Mouse (Mus musculus) lung, embryonic 16.5 days (tissue): ENCODE results near the gene Nr2f1. TPM values are rescaled to one million over a fixed set of nuclear protein-coding genes. Genes with fewer than 3 reads are reported as not detected.

Experiments
- ATAC-seq: fragments of 200-750 bp; cut with Nextera tagmentation; 2 replicates; pipeline ENCODE4 v1.8.0; 2017; ENCODE audit warnings: low read depth, mild to moderate bottlenecking, moderate library complexity
- H3K27ac ChIP-seq: fragments of 300-500 bp; sonication (generic); 2 replicates; pipeline ENCODE4 v1.5.1; 2014; ENCODE audit warnings: mild to moderate bottlenecking, control low read depth, low read length
- H3K27me3 ChIP-seq: fragments of 300-500 bp; sonication (generic); 2 replicates; pipeline ENCODE4 v1.6.1; 2014; ENCODE audit warnings: low read depth, low read length, mixed read lengths; ENCODE audit not compliant: control insufficient read depth, insufficient read depth
- H3K36me3 ChIP-seq: fragments of 300-500 bp; sonication (generic); 2 replicates; pipeline ENCODE4 v1.6.1; 2014; ENCODE audit warnings: low read length; ENCODE audit not compliant: control insufficient read depth, insufficient read depth
- H3K4me1 ChIP-seq: fragments of 300-500 bp; sonication (generic); replicated peaks from 2 replicates; pipeline ENCODE4 v1.6.1; 2014; ENCODE audit warnings: low read length, mixed read lengths; ENCODE audit not compliant: control insufficient read depth, insufficient read depth
- H3K4me2 ChIP-seq: fragments of 300-500 bp; sonication (generic); 2 replicates; pipeline ENCODE4 v1.6.1; 2014; ENCODE audit warnings: low read depth, low read length, control low read depth
- H3K4me3 ChIP-seq: fragments of 300-500 bp; sonication (generic); 2 replicates; pipeline ENCODE4 v1.5.1; 2014; ENCODE audit warnings: mild to moderate bottlenecking, low read length, control low read depth
- H3K9ac ChIP-seq: fragments of 300-500 bp; sonication (generic); 2 replicates; pipeline ENCODE4 v1.6.1; 2014; ENCODE audit warnings: low read length, control low read depth
- H3K9me3 ChIP-seq: fragments of 300-500 bp; sonication (generic); 2 replicates; pipeline ENCODE4 v1.6.1; 2016; ENCODE audit warnings: low read length; ENCODE audit not compliant: control insufficient read depth
- WGBS: fragments of 180-500 bp; shearing (Covaris S2); extraction: QIAGEN DNeasy Blood & Tissue Kit; methylation state at CpG from one replicate; pipeline ENCODE4 v1.1.7; 2014; 5-methylcytosine and 5-hydroxymethylcytosine counted together
- polyA plus RNA-seq: library from polyadenylated mRNA; unstranded; fragments of >200 nt; fragmentation: Nextera tagmentation; extraction: Ambion mirVana; gene quantifications from 2 replicates; pipeline ENCODE4 v1.2.1, GENCODE M21; 2015

Nr2f1 gene
- polyA plus RNA-seq, 1 experiment from 2014 or later = 3.7 TPM

DNA sequence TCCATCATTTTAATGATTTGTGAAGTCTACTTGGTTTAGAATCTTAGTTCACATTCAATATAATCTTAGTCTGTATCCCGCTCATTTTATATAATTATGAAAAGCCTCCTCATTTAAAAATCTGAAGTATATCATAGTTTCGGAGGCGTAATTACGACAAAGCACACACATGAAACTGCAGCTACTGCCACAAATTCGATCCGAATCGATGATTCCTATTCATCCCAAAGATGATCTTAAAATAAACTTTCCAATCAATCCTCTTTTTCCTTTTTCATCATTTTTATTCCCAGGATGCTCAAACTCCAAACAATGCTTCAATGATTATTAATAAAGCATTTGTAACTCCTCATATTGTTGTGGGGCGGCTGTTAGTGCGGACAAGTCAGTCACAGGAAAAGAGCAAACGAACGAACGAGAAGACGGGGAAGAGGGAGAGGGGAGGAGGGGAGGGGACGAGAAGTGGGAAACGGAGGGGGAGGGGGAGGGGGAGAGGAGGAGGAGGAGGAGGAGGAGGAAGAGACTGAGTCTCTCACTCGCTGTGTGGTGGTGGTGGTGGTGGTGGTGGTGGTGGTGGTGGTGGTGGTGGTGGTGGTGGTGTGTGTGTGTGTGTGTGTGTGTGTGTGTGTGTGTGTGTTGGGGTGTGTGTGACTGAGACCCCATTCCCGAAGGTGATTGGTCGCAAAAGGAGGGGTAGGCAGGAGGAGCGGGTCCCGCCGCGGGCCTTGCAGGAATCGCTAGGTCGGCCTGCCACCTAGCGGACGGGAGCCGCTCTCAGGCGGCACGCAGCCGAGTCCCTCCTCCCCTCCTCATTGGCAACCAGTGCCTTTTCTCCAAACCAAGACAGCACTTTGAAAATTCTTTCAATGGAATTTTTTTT is 1.7 kb upstream of the Nr2f1 start:
- Histone ChIP-seq H3K4me3 (peak overlapping the region; percentile 60), H3K27me3 (peaks cover 29% of the 10 kb centered on the region), H3K9me3 (no peaks in the 10 kb centered on the region), H3K4me1 (peaks cover 3% of the 10 kb centered on the region), H3K4me2 (peak overlapping the region; percentile 82), H3K9ac (no peak overlapping the region; the same call in 1 of the 2 replicates), H3K36me3 (no peaks in the 10 kb centered on the region), H3K27ac (no peak overlapping the region; the same call in 1 of the 2 replicates)
- ATAC-seq = peak; percentile 70
- WGBS = under 1% methylated on average over 26 of the region's 30 CpGs

GRCm38 (mm10) chr13:78200407-78200806 is 850 bp upstream of the Nr2f1 start:
- WGBS = 0% methylated on average over 9 of the region's 9 CpGs
- no peak overlapping the region for H3K9ac ChIP-seq

GRCm38 (mm10) chr13:78198871-78199641 is 501 bp downstream of the Nr2f1 start:
- Histone ChIP-seq H3K4me3 (peak overlapping the region; percentile 77), H3K36me3 (no peaks in the 10 kb centered on the region), H3K4me1 (peaks cover 14% of the 10 kb centered on the region), H3K9me3 (no peaks in the 10 kb centered on the region), H3K27ac (peak overlapping the region; percentile 94), H3K9ac (peak overlapping the region; percentile 89), H3K4me2 (peak overlapping the region; percentile 83), H3K27me3 (peaks cover 36% of the 10 kb centered on the region)
- 0% methylated on average over 68 of the region's 92 CpGs for WGBS
- peak; percentile 39 for ATAC-seq

More at GRCm38 (mm10) chr13:78200407-78200806, 850 bp upstream of the Nr2f1 start:
- H3K9me3 ChIP-seq = no peaks in the 10 kb centered on the region
- peak overlapping the region; percentile 83 for H3K4me2 ChIP-seq
- H3K36me3 ChIP-seq = no peaks in the 10 kb centered on the region
- H3K4me3 ChIP-seq = peak overlapping the region; percentile 45
- H3K27ac ChIP-seq = peak overlapping the region; percentile 59; the same call in 1 of the 2 replicates
- peak; percentile 23 for ATAC-seq
- H3K4me1 ChIP-seq = peaks cover 5% of the 10 kb centered on the region
- H3K27me3 ChIP-seq = peaks cover 31% of the 10 kb centered on the region

DNA sequence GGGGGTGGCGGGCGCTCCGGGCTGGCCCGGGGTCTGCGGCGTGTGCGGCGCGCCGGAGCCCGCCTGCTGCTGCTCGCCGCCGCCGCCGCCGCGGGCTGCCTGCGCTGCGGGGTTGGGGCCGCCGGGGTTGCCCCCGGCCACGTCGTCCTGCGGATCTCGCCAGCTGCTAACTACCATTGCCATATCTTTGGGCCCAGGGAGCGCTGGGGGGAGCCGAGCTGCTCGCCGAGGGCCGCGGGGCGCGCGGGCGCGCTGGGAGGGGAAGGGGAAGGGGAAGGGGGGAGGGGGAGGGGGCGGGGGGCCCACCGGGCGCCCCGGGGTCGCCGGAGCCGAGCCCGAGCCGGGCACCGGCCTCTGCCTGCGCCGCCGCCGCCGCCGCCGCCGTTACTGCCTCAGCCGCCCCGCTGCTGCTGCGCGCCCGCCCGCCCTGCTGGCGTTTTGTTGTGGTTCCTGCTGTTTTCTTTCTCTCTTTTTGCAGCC is 1.1 kb downstream of the Nr2f1 start:
- Histone ChIP-seq H3K9me3 (no peaks in the 10 kb centered on the region), H3K4me1 (peaks cover 14% of the 10 kb centered on the region), H3K4me2 (peak overlapping the region; percentile 83), H3K36me3 (no peaks in the 10 kb centered on the region), H3K9ac (peak overlapping the region; percentile 89), H3K27me3 (peaks cover 38% of the 10 kb centered on the region), H3K4me3 (peak overlapping the region; percentile 77), H3K27ac (peak overlapping the region; percentile 94)
- WGBS = 1% methylated on average over 18 of the region's 63 CpGs
- ATAC-seq = peak; percentile 14

GRCm38 (mm10) chr13:78197819-78198390 is 1.7 kb downstream of the Nr2f1 start:
- Histone ChIP-seq H3K4me3 (peak overlapping the region; percentile 77), H3K27ac (peak overlapping the region; percentile 94), H3K4me1 (peaks cover 14% of the 10 kb centered on the region), H3K9me3 (no peaks in the 10 kb centered on the region), H3K9ac (peak overlapping the region; percentile 89), H3K27me3 (peaks cover 40% of the 10 kb centered on the region), H3K4me2 (peak overlapping the region; percentile 83), H3K36me3 (no peaks in the 10 kb centered on the region)
- 1% methylated on average over 28 of the region's 33 CpGs for WGBS
- ATAC-seq = peak; percentile 32

GRCm38 (mm10) chr13:78197286-78197818 is 2.2 kb downstream of the Nr2f1 start:
- H3K4me3 ChIP-seq = peak overlapping the region; percentile 77

DNA sequence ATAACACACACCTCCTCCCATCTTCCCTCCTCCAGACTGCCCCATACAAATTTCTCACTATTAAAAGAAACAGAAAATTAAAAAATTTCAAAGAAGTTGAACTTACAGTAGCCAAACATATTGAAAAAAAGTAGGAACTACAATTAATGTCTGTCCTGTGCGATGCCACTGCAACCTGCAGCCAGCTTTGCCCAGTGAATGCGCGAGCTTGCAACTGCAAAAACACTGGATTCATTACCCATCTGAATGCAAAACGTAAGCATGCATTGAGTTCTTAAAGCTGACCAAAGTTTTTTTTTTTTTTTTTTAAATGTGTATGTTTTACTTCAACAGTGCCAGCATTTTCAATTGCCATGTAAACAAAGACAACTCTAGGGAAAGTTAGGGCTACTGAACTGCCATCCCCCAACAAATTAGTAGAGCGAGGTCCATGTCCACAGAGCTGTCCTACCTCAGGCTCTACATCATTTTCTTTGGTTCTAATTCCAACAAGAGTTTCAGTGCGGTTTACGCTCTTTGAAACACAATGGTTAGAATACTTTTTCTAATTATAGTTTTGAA is 3.2 kb downstream of the Nr2f1 start:
- Histone ChIP-seq H3K4me3 (no peak overlapping the region), H3K9me3 (no peaks in the 10 kb centered on the region), H3K36me3 (no peaks in the 10 kb centered on the region), H3K4me1 (peaks cover 14% of the 10 kb centered on the region), H3K4me2 (no peak overlapping the region), H3K27me3 (peaks cover 42% of the 10 kb centered on the region), H3K27ac (no peak overlapping the region), H3K9ac (no peak overlapping the region)
- ATAC-seq = no peak
- WGBS = 53% methylated on average over 7 of the region's 7 CpGs

More at GRCm38 (mm10) chr13:78197286-78197818, 2.2 kb downstream of the Nr2f1 start:
- H3K4me2 ChIP-seq = peak overlapping the region; percentile 83
- no peaks in the 10 kb centered on the region for H3K36me3 ChIP-seq
- WGBS = 2% methylated on average over 9 of the region's 9 CpGs
- H3K9me3 ChIP-seq = no peaks in the 10 kb centered on the region
- H3K27ac ChIP-seq = no peak overlapping the region; the same call in 1 of the 2 replicates
- H3K9ac ChIP-seq = peak overlapping the region; percentile 89
- ATAC-seq = no peak
- H3K4me1 ChIP-seq = peaks cover 14% of the 10 kb centered on the region
- H3K27me3 ChIP-seq = peaks cover 43% of the 10 kb centered on the region

- H3K27ac ChIP-seq = no peak overlapping the region
- no peaks in the 10 kb centered on the region for H3K9me3 ChIP-seq
- H3K4me1 ChIP-seq = peaks cover 14% of the 10 kb centered on the region
- H3K36me3 ChIP-seq = no peaks in the 10 kb centered on the region
- WGBS = 24% methylated on average over 13 of the region's 13 CpGs
- peak overlapping the region; percentile 41 for H3K4me3 ChIP-seq
- H3K4me2 ChIP-seq = peak overlapping the region; percentile 55
- no peak for ATAC-seq
- H3K27me3 ChIP-seq = peaks cover 46% of the 10 kb centered on the region
- no peak overlapping the region for H3K9ac ChIP-seq
These were observed 3.9 kb downstream of the Nr2f1 start for GRCm38 (mm10) chr13:78195601-78196115.
